Mouse (Mus musculus) small intestine, adult 2 months (tissue): ENCODE data around the gene Prdm16.

Source experiments
- CTCF ChIP-seq: fragments of 200-500 bp; IDR thresholded peaks from 2 replicates; pipeline ENCODE4 v1.5.1; 2012; ENCODE audit warnings: low read depth, mild to moderate bottlenecking, control low read depth, inconsistent platforms, low read length, moderate library complexity, mixed read lengths; ENCODE audit not compliant: insufficient replicate concordance, insufficient read length; ENCODE audit errors: extremely low read depth
- POLR2A ChIP-seq: fragments of 200-500 bp; IDR thresholded peaks from 2 replicates; pipeline ENCODE4 v1.6.1; 2012; ENCODE audit warnings: low read depth, mild to moderate bottlenecking, control low read depth, inconsistent platforms, low read length, moderate library complexity

DNA sequence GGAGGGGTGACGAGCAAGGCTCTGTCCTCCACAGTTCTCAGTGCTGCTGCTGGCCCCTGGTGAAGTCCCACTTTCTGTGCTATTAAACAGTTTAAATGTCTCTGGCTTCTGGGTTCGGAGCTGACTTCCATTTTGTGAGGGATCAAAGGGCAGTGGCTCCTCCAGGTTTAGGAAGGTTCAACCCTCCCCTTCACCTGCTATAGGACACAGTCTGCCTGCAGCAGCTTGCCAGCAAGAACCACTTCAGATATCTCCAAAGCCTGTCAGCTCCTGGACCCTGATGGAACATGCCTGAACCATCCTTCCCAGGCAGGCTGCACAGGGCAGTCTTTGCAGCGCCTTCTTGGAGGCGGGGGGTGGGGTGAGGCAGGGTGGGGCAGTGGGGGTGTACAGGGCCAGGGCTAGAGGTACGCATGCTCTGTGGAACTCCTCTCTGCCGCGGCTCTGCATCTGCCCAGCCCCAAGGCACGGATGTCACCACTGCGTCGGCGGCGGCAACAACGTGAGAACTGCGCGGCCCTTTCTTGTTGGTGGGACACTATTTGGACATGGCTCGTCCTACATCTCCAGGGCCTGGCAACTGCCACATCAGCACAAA, 134.2 kb downstream of the Prdm16 start:
- no peak for TF ChIP-seq POLR2A
- no peak for TF ChIP-seq CTCF
